Mouse (Mus musculus) C2C12 (cell line): ENCODE data around the gene Wasl. TPM values are rescaled to one million over a fixed set of nuclear protein-coding genes. Genes with fewer than 3 reads are reported as not detected.

Source experiments
- H3K27me3 ChIP-seq: one replicate; pipeline ENCODE4 v1.6.1; 2011; ENCODE audit not compliant: control insufficient read depth, insufficient read depth, insufficient read length
- H3K36me3 ChIP-seq: one replicate; pipeline ENCODE4 v1.6.1; 2011; ENCODE audit not compliant: control insufficient read depth, insufficient read depth
- H3K4me3 ChIP-seq: one replicate; pipeline ENCODE4 v1.5.1; 2011; ENCODE audit warnings: mild to moderate bottlenecking, control low read depth; ENCODE audit not compliant: poor library complexity, insufficient read depth, severe bottlenecking
- H3K79me2 ChIP-seq: one replicate; pipeline ENCODE4 v1.6.1; 2011; ENCODE audit not compliant: control insufficient read depth, insufficient read depth
- H3K79me3 ChIP-seq: one replicate; pipeline ENCODE4 v1.6.1; 2011; ENCODE audit warnings: low read depth, control low read depth
- H3ac ChIP-seq: one replicate; pipeline ENCODE3; 2011; ENCODE audit warnings: low read depth; ENCODE audit not compliant: control insufficient read depth, insufficient read length
- CEBPB ChIP-seq: IDR thresholded peaks from one replicate; pipeline ENCODE4 v1.6.1; 2011; ENCODE audit warnings: low read depth, mild to moderate bottlenecking, control low read depth, moderate library complexity
- CTCF ChIP-seq: IDR thresholded peaks from one replicate; pipeline ENCODE4 v1.5.1; 2011; ENCODE audit not compliant: control insufficient read depth, insufficient read depth, insufficient read length
- FOSL1 ChIP-seq: IDR thresholded peaks from one replicate; pipeline ENCODE4 v1.8.0; 2011; ENCODE audit warnings: mild to moderate bottlenecking, low read length; ENCODE audit not compliant: poor library complexity, insufficient read depth, severe bottlenecking
- MAX ChIP-seq: IDR thresholded peaks from one replicate; pipeline ENCODE4 v1.6.1; 2011; ENCODE audit warnings: mild to moderate bottlenecking, control low read depth
- MYOD1 ChIP-seq: IDR thresholded peaks from one replicate; pipeline ENCODE4 v1.6.1; 2011; ENCODE audit warnings: low read depth; ENCODE audit not compliant: control insufficient read depth, insufficient read length
- MYOG ChIP-seq: IDR thresholded peaks from one replicate; pipeline ENCODE4 v1.6.1; 2011; ENCODE audit not compliant: control insufficient read depth, insufficient read length; ENCODE audit errors: extremely low read depth
- USF1 ChIP-seq: IDR thresholded peaks from one replicate; pipeline ENCODE4 v1.6.1; 2011; ENCODE audit warnings: low read depth, mild to moderate bottlenecking, control low read depth, moderate library complexity
- polyA plus RNA-seq: library from polyadenylated mRNA; unstranded; fragments of >200 nt; fragmentation: generic; extraction: Trizol; gene quantifications from one replicate; pipeline ENCODE4 v1.2.1, GENCODE M21; 2012; ENCODE audit warnings: missing spikeins

The Wasl gene
- polyA plus RNA-seq, 1 experiment, result 9.5 TPM

DNA sequence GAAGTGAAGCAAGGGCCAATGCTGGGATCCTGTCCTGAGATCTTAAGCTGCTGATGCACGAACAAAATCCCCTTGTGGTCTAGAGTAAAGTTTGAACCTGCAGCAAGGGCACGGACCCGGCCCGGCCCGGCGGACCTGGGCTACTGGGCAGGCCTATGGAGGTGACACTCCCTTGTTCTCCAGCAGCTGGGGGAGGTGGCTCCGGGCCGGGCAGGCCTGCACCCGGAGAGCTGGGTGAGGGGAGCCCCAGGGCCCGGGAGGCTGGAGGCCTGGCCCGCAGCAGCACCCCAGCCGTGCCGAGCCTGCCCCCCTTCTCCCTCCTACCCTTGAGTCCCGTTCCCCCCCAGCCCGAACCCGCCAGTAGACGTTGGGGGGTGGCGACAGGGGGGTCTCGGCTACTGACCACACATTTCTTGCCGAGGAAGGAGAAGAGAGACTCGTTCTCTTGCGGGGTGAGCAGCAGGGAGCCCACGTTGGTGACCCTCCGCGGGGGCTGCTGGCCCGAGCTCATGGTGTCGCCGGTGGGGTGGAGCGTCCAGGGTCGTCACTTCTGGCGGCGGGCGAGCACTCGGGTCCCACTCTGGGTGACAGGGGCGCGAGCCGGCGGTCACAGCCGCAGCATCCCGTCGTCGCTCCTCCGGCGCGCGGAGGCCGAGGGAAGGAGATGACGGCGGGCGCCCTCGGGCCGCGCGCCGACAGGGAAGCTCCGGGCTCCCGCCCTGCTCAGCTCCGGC is 509 bp downstream of the Wasl start:
- TF ChIP-seq MAX, result no peak
- no peak for TF ChIP-seq USF1
- TF ChIP-seq FOSL1, result no peak
- no peak for TF ChIP-seq MYOG
- TF ChIP-seq CTCF, result no peak
- TF ChIP-seq MYOD1, result no peak
- no peak for TF ChIP-seq CEBPB
- Histone ChIP-seq H3K79me3 (peaks cover 48% of the 10 kb centered on the region), H3K27me3 (no peaks in the 10 kb centered on the region), H3K36me3 (peaks cover 3% of the 10 kb centered on the region), H3K4me3 (peak overlapping the region; percentile 83), H3ac (peak overlapping the region; percentile 93), H3K79me2 (peaks cover 55% of the 10 kb centered on the region)

- no peak for TF ChIP-seq FOSL1
- TF ChIP-seq MYOD1, result no peak
- TF ChIP-seq CEBPB, result no peak
- no peak for TF ChIP-seq MYOG
- no peak for TF ChIP-seq MAX
- no peak for TF ChIP-seq USF1
- TF ChIP-seq CTCF, result no peak
- peak overlapping the region; percentile 93 for H3ac ChIP-seq
- peaks cover 54% of the 10 kb centered on the region for H3K79me3 ChIP-seq
- H3K36me3 ChIP-seq, result peaks cover 3% of the 10 kb centered on the region
- no peaks in the 10 kb centered on the region for H3K27me3 ChIP-seq
- H3K4me3 ChIP-seq, result peak overlapping the region; percentile 83
- H3K79me2 ChIP-seq, result peaks cover 63% of the 10 kb centered on the region
These were observed 1.3 kb downstream of the Wasl start for GRCm38 (mm10) chr6:24663196-24664132.

- H3K27me3 ChIP-seq, result no peaks in the 10 kb centered on the region
- peaks cover 3% of the 10 kb centered on the region for H3K36me3 ChIP-seq
- H3K79me3 ChIP-seq, result peaks cover 64% of the 10 kb centered on the region
- H3K79me2 ChIP-seq, result peaks cover 73% of the 10 kb centered on the region
- TF ChIP-seq MAX, result no peak
- TF ChIP-seq FOSL1, result no peak
- no peak for TF ChIP-seq MYOD1
- no peak for TF ChIP-seq CEBPB
- no peak for TF ChIP-seq USF1
- TF ChIP-seq CTCF, result no peak
- TF ChIP-seq MYOG, result no peak
- no peak overlapping the region for H3K4me3 ChIP-seq
- H3ac ChIP-seq, result no peak overlapping the region
These were observed 2.3 kb downstream of the Wasl start for GRCm38 (mm10) chr6:24662483-24662882.

- Histone ChIP-seq H3ac (no peak overlapping the region), H3K79me3 (peaks cover 70% of the 10 kb centered on the region), H3K4me3 (no peak overlapping the region)
These were observed 2.9 kb downstream of the Wasl start for GRCm38 (mm10) chr6:24661879-24662278.

DNA sequence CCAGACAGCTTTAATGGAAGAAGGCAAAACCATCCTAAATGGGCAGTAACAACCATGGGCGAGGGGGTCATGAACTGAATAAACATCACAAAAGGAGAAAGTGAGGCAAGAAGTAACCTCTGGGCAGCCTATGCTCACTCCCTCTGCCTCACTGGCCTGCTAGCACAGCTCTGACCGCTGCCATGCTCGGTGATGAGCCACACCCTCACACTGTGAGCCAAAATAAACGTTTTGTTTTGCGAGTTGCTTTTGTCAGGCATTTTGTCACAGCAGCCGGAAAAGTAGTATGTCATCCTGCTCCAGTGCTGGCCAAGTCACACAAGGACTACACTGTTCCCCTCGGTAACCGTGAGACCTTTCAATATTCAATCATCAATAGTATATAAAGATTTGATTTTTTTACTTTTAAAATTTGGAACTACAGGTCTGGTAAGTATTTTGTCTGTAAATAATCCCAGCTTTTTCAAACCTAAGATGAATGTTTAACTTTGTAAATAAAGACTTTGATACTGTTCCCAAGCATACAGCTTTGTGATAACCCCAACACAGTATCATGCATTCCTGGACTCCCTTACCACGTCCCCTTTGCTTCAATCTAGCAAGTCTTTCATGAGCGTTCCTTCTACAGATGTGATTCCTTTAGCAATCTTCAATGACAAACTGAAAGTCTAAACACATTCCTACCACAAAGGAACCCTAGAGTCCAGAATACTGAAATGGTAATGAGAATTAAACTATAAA is 7.0 kb downstream of the Wasl start:
- peaks cover 100% of the 10 kb centered on the region for H3K79me2 ChIP-seq
- H3K4me3 ChIP-seq, result no peak overlapping the region
- H3ac ChIP-seq, result no peak overlapping the region
- TF ChIP-seq MYOD1 (no peak), CEBPB (no peak), MYOG (no peak), CTCF (no peak), FOSL1 (no peak), USF1 (no peak), MAX (no peak)
- H3K27me3 ChIP-seq, result no peaks in the 10 kb centered on the region
- peaks cover 93% of the 10 kb centered on the region for H3K79me3 ChIP-seq
- peaks cover 3% of the 10 kb centered on the region for H3K36me3 ChIP-seq

More at GRCm38 (mm10) chr6:24661879-24662278, 2.9 kb downstream of the Wasl start:
- H3K36me3 ChIP-seq, result peaks cover 3% of the 10 kb centered on the region
- peaks cover 79% of the 10 kb centered on the region for H3K79me2 ChIP-seq
- H3K27me3 ChIP-seq, result no peaks in the 10 kb centered on the region
- no peak for TF ChIP-seq CTCF
- TF ChIP-seq CEBPB, result no peak
- TF ChIP-seq USF1, result no peak
- no peak for TF ChIP-seq MAX
- no peak for TF ChIP-seq FOSL1
- no peak for TF ChIP-seq MYOG
- no peak for TF ChIP-seq MYOD1
